Mouse (Mus musculus) layer of hippocampus, adult 2 months (tissue): ENCODE measurements around the gene Sgpp1. TPM values are rescaled to one million over a fixed set of nuclear protein-coding genes. Genes with fewer than 3 reads are reported as not detected.
"Not testable (repeated sequence)": the region's sequence is repeated elsewhere in the genome, so short reads cannot be mapped to it uniquely, and the experiment has no call there.

ENCODE experiments used
- DNase-seq, 2 experiments: peaks; one replicate each; pipeline ENCODE4 v3.0.0; 2022; ENCODE audit warnings: low spot score in 2 of 2
- H3K27ac ChIP-seq: fragments of 200-600 bp; 2 replicates; pipeline ENCODE4 v1.8.1; 2022
- H3K4me3 ChIP-seq: fragments of 200-600 bp; 2 replicates; pipeline ENCODE4 v1.8.1; 2022; ENCODE audit warnings: mild to moderate bottlenecking
- CTCF ChIP-seq: fragments of 200-600 bp; conservative IDR thresholded peaks from 2 replicates; pipeline ENCODE4 v1.8.1; 2022; ENCODE audit warnings: antibody characterized with exemption, mild to moderate bottlenecking, moderate library complexity
- total RNA-seq, 2 experiments: library from RNA; stranded (reverse); gene quantifications; 2 replicates each; pipeline ENCODE4 v1.2.3; 2021

The Sgpp1 gene
- total RNA-seq, 2 experiments from 2014 or later = 28.9 to 32.2 TPM

- peak overlapping the region; percentile 23; the same call in 1 of the 2 replicates for H3K4me3 ChIP-seq
- no peak overlapping the region for H3K27ac ChIP-seq
- TF ChIP-seq CTCF = no peak
- DNase-seq = no peak
Observed at GRCm38 (mm10) chr12:75702084-75702738, 33.3 kb downstream of the Sgpp1 start.

- no peak for TF ChIP-seq CTCF
- no peak for DNase-seq
- Histone ChIP-seq H3K27ac (no peak overlapping the region), H3K4me3 (peak overlapping the region; percentile 23; the same call in 1 of the 2 replicates)
Observed at GRCm38 (mm10) chr12:75701173-75702083, 34.1 kb downstream of the Sgpp1 start.

GRCm38 (mm10) chr12:75698692-75699091 is 36.8 kb downstream of the Sgpp1 start:
- no peak for DNase-seq

GRCm38 (mm10) chr12:75695845-75696244 is 39.7 kb downstream of the Sgpp1 start:
- H3K27ac ChIP-seq, DNase-seq, H3K4me3 ChIP-seq: not testable (repeated sequence)

More at GRCm38 (mm10) chr12:75698692-75699091, 36.8 kb downstream of the Sgpp1 start:
- Histone ChIP-seq H3K4me3 (no peak overlapping the region), H3K27ac (no peak overlapping the region)
- TF ChIP-seq CTCF = peak; percentile 47

- TF ChIP-seq CTCF = no peak
Observed at GRCm38 (mm10) chr12:75689003-75689402, 46.5 kb downstream of the Sgpp1 start.

GRCm38 (mm10) chr12:75687314-75687713 is 48.2 kb downstream of the Sgpp1 start:
- Histone ChIP-seq H3K4me3 (no peak overlapping the region), H3K27ac (no peak overlapping the region)
- no peak for TF ChIP-seq CTCF
- no peak for DNase-seq

More at GRCm38 (mm10) chr12:75689003-75689402, 46.5 kb downstream of the Sgpp1 start:
- H3K4me3 ChIP-seq = no peak overlapping the region
- no peak for DNase-seq
- no peak overlapping the region for H3K27ac ChIP-seq

GRCm38 (mm10) chr12:75684026-75684425 is 51.5 kb downstream of the Sgpp1 start:
- not testable (repeated sequence) for H3K4me3 ChIP-seq, H3K27ac ChIP-seq, DNase-seq

- no peak for DNase-seq
- no peak overlapping the region for H3K27ac ChIP-seq
- H3K4me3 ChIP-seq = no peak overlapping the region
- TF ChIP-seq CTCF = no peak
Observed at GRCm38 (mm10) chr12:75683598-75683997, 51.9 kb downstream of the Sgpp1 start.

GRCm38 (mm10) chr12:75682842-75683241 is 52.7 kb downstream of the Sgpp1 start:
- no peak for TF ChIP-seq CTCF
- Histone ChIP-seq H3K4me3 (no peak overlapping the region), H3K27ac (no peak overlapping the region)
- DNase-seq = no peak

GRCm38 (mm10) chr12:75681101-75681500 is 54.4 kb downstream of the Sgpp1 start:
- Histone ChIP-seq H3K27ac (no peak overlapping the region), H3K4me3 (no peak overlapping the region)
- no peak for TF ChIP-seq CTCF
- no peak for DNase-seq

- Histone ChIP-seq H3K27ac (no peak overlapping the region), H3K4me3 (no peak overlapping the region)
- no peak for DNase-seq
- no peak for TF ChIP-seq CTCF
Observed at GRCm38 (mm10) chr12:75678393-75678792, 57.1 kb downstream of the Sgpp1 start.

GRCm38 (mm10) chr12:75672630-75673029 is 62.9 kb downstream of the Sgpp1 start:
- no peak for TF ChIP-seq CTCF
- no peak overlapping the region for H3K27ac ChIP-seq
- H3K4me3 ChIP-seq = no peak overlapping the region
- DNase-seq = no peak

GRCm38 (mm10) chr12:75671759-75672315 is 63.7 kb downstream of the Sgpp1 start:
- no peak for DNase-seq
- peak; percentile 32 for TF ChIP-seq CTCF
- Histone ChIP-seq H3K27ac (no peak overlapping the region), H3K4me3 (no peak overlapping the region)

- no peak for DNase-seq
- TF ChIP-seq CTCF = no peak
- Histone ChIP-seq H3K4me3 (peak overlapping the region; percentile 69), H3K27ac (no peak overlapping the region; the same call in 1 of the 2 replicates)
Observed at GRCm38 (mm10) chr12:75670611-75671010, 64.9 kb downstream of the Sgpp1 start.
